Mouse (Mus musculus) bone marrow macrophage, adult 2 months (primary cell): ENCODE data around the gene Dnase1.
"Not testable (repeated sequence)": the region's sequence is repeated elsewhere in the genome, so short reads cannot be mapped to it uniquely, and the experiment has no call there.

Source experiments
- CTCF ChIP-seq: IDR thresholded peaks from 2 replicates; pipeline ENCODE4 v1.5.1; 2012; ENCODE audit warnings: low read depth, mild to moderate bottlenecking, low read length, moderate library complexity
- POLR2A ChIP-seq: IDR thresholded peaks from 2 replicates; pipeline ENCODE4 v1.6.1; 2012; ENCODE audit warnings: mild to moderate bottlenecking, low read depth, low read length, borderline replicate concordance

DNA sequence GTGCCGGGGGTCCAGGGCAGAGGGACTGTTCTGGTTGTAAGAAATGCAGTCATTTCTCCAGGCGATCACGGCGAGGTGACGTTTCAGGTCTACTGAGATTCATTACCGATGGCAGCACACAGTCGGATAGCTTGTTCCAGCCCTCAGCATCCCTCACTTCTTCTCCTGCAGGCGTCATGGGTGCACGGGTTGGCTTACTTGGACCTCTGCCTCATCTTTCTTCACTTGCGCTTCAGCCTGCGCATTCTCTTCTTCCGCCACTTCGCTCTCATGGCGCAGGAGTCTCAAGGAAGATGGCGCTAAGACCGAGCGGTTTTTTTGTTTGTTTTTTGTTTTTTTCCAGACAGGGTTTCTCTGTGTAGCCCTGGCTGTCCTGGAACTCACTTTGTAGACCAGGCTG is 20.0 kb upstream of the Dnase1 start:
- not testable (repeated sequence) for TF ChIP-seq CTCF, POLR2A
